Mouse (Mus musculus) MEL (cell line): ENCODE results near the gene Arhgap19.

Source experiments
- CTCF ChIP-seq, 3 experiments: IDR thresholded peaks in 2 of 3; conservative IDR thresholded peaks in 1 of 3; 2 replicates each; pipeline ENCODE4 v1.5.1; 2011 to 2012; ENCODE audit warnings: low read length in 3 of 3, low read depth in 2 of 3, mild to moderate bottlenecking in 2 of 3, improper control_type of control experiment in 1 of 3, inconsistent platforms in 1 of 3, mixed read lengths in 1 of 3, moderate library complexity in 1 of 3; ENCODE audit not compliant: control insufficient read depth in 1 of 3, insufficient read depth in 1 of 3, poor library complexity in 1 of 3, severe bottlenecking in 1 of 3
- GATA1 ChIP-seq: IDR thresholded peaks from 2 replicates; pipeline ENCODE4 v1.6.1; 2011; ENCODE audit warnings: low read depth, low read length, improper control_type of control experiment
- JUND ChIP-seq: IDR thresholded peaks from 2 replicates; pipeline ENCODE4 v1.6.1; 2011; ENCODE audit warnings: low read depth, mild to moderate bottlenecking, improper control_type of control experiment, low read length
- MAX ChIP-seq: IDR thresholded peaks from 2 replicates; pipeline ENCODE4 v1.6.1; 2011; ENCODE audit warnings: low read length, improper control_type of control experiment
- POLR2A ChIP-seq, 2 experiments: IDR thresholded peaks; 2 replicates each; pipeline ENCODE4 v1.6.1; 2011 to 2012; ENCODE audit warnings: low read length in 2 of 2, mild to moderate bottlenecking in 2 of 2, control low read depth in 1 of 2, improper control_type of control experiment in 1 of 2, low read depth in 1 of 2, moderate library complexity in 1 of 2; ENCODE audit not compliant: control insufficient read depth in 1 of 2, insufficient read depth in 1 of 2, poor library complexity in 1 of 2
- TAL1 ChIP-seq: IDR thresholded peaks from 2 replicates; pipeline ENCODE4 v1.6.1; 2012; ENCODE audit warnings: mild to moderate bottlenecking, inconsistent platforms, low read length, moderate library complexity, mixed read lengths
- USF1 ChIP-seq: IDR thresholded peaks from 2 replicates; pipeline ENCODE4 v1.6.1; 2014; ENCODE audit warnings: low read depth, mild to moderate bottlenecking, inconsistent platforms, low read length, improper control_type of control experiment, moderate library complexity
- USF2 ChIP-seq, 2 experiments: IDR thresholded peaks; 2 replicates each; pipeline ENCODE4 v1.6.1; 2011 to 2012; ENCODE audit warnings: improper control_type of control experiment in 2 of 2, low read length in 2 of 2, borderline replicate concordance in 1 of 2, inconsistent platforms in 1 of 2, low read depth in 1 of 2, mild to moderate bottlenecking in 1 of 2; ENCODE audit not compliant: insufficient read depth in 1 of 2

GRCm38 (mm10) chr19:41835816-41836215, 34.0 kb upstream of the Arhgap19 start:
- TF ChIP-seq TAL1 = peak; percentile 74
- no peak for TF ChIP-seq CTCF (IDR thresholded peaks at IDR 0.05 in 2 of 3, conservative IDR thresholded peaks at IDR 0.05 in 1 of 3; ENCODE audit: control insufficient read depth in 1 of 3, insufficient read depth in 1 of 3, low read depth in 2 of 3, low read length in 3 of 3, poor library complexity in 1 of 3, severe bottlenecking in 1 of 3)
- TF ChIP-seq USF1 = peak; percentile 83
- no peak for TF ChIP-seq JUND
- TF ChIP-seq POLR2A (IDR thresholded peaks at IDR 0.05; ENCODE audit: control insufficient read depth in 1 of 2, insufficient read depth in 1 of 2, low read depth in 1 of 2, low read length in 2 of 2, poor library complexity in 1 of 2) = peak; percentile 62 to 95; a peak in 2 of 4 replicates
- peak; percentile 39; the same call in 1 of the 2 replicates for TF ChIP-seq MAX
- no peak for TF ChIP-seq USF2 (IDR thresholded peaks at IDR 0.05; ENCODE audit: borderline replicate concordance in 1 of 2, insufficient read depth in 1 of 2, low read depth in 1 of 2, low read length in 2 of 2)
- peak; percentile 64 for TF ChIP-seq GATA1
